Mouse (Mus musculus): ENCODE measurements at regions not wholly inside any gene's neighbourhood (a gene's known extent, or its start where the extent isn't known, plus 50 kb on each side); places are given as distances from the start of the nearest gene placed in this dataset.

DNA sequence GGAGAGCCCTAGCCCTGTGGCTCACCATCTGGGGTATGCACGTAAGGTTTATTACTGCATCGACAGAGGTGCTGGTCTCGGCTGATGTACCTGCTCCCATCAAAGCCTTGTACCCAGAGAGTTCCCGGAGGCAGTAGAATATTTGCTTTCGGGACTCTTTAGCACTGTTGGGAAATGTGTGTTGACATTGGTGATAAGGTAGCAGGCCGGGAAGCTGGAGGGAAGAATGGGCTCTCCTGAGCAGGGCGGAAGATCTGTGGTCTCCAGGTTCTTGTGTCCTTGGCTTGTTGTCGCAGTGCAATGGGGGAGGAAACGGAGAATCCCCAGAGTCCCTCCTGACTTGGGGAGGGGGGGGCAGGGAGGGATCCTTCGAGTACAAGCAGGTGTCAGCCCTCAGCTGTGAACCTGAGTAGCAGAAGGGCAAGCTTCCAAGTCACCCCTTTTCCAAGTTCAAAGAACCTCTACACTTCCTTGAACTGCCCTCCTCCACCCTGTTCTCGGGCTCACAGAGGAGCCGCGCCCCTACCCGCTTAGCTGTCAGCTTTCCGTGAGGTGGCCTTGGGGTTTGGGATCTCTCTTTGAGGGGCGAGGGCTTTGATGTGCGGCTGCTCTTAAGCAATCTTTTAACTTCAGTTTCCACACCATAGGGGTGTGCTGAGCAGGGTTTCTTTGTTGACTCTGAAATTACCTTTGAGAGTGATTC is 65.0 kb downstream of the Gadd45g start:
- TF ChIP-seq POLR2A (IDR thresholded peaks at IDR 0.05; ENCODE audit: low read depth, low read length) (no peak), CTCF (conservative IDR thresholded peaks at IDR 0.05; ENCODE audit: insufficient read depth, insufficient read length, low read depth, low read length) (no peak)
- H3K4me1 ChIP-seq (ENCODE audit: control insufficient read depth, insufficient read depth, low read length): peaks cover 23% of the 10 kb centered on the region
- peak; percentile 49 for DNase-seq
- WGBS: 52% methylated on average over 17 of the region's 17 CpGs
- H3K27ac ChIP-seq (ENCODE audit: insufficient read depth, low read depth, low read length): no peak overlapping the region; the same call in 1 of the 2 replicates
- H3K36me3 ChIP-seq (ENCODE audit: control insufficient read depth, insufficient read depth, low read length): no peaks in the 10 kb centered on the region
- no peaks in the 10 kb centered on the region for H3K27me3 ChIP-seq (replicated peaks; ENCODE audit: control insufficient read depth, insufficient read depth, low read length)
- no peak overlapping the region for H3K4me3 ChIP-seq (ENCODE audit: insufficient read depth, low read depth, low read length)

DNA sequence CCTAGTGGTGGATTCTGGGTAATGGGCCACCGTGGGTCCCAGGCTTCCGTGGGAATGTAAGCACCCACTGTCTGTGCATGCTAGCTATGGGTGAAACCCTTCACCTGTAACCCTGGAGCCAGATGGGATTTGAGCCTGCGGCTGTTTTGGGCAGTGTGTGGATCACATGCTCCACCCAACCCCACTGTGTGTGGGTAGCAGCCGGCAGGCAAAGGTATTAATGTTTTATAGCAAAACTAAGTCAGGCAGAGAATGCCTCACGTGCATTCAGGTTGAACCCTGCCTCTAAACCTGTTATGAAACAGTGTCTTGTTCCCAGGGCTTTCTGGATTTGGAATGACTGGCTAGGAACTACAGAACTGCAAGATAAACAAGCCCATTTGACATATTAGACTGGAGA is 66.0 kb downstream of the Gadd45g start:
- DNase-seq: peak; percentile 92
- Histone ChIP-seq H3K27ac (ENCODE audit: insufficient read depth, low read depth, low read length) (peak overlapping the region; percentile 78), H3K4me1 (ENCODE audit: control insufficient read depth, insufficient read depth, low read length) (peaks cover 15% of the 10 kb centered on the region), H3K4me3 (ENCODE audit: insufficient read depth, low read depth, low read length) (no peak overlapping the region), H3K36me3 (ENCODE audit: control insufficient read depth, insufficient read depth, low read length) (no peaks in the 10 kb centered on the region), H3K27me3 (replicated peaks; ENCODE audit: control insufficient read depth, insufficient read depth, low read length) (no peaks in the 10 kb centered on the region)
- 27% methylated on average over 5 of the region's 5 CpGs for WGBS
- TF ChIP-seq CTCF (conservative IDR thresholded peaks at IDR 0.05; ENCODE audit: insufficient read depth, insufficient read length, low read depth, low read length): no peak
- no peak for TF ChIP-seq POLR2A (IDR thresholded peaks at IDR 0.05; ENCODE audit: low read depth, low read length)

DNA sequence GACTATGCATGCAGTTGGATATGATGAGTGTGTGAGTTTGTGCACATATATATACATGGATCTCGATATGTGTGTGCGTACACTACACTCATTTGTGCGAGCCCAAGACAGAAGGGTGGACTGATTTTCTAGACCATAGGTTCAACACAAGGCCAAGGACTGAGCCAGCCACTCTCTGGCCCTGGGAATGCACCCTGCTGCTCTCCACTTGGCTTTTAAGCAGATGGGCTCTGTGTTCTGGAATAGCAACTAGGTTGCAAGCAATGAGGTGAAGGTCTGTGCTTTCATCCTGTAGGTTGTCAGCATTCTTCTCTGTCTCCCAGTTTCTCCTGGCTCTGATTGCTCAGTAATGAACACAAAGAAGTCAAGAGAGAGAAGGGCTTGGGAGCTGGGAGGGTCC is 66.5 kb downstream of the Gadd45g start:
- H3K36me3 ChIP-seq (ENCODE audit: control insufficient read depth, insufficient read depth, low read length): no peaks in the 10 kb centered on the region
- DNase-seq: no peak
- TF ChIP-seq CTCF (conservative IDR thresholded peaks at IDR 0.05; ENCODE audit: insufficient read depth, insufficient read length, low read depth, low read length) (no peak), POLR2A (IDR thresholded peaks at IDR 0.05; ENCODE audit: low read depth, low read length) (no peak)
- peaks cover 15% of the 10 kb centered on the region for H3K4me1 ChIP-seq (ENCODE audit: control insufficient read depth, insufficient read depth, low read length)
- H3K27ac ChIP-seq (ENCODE audit: insufficient read depth, low read depth, low read length): peak overlapping the region; percentile 78
- no peak overlapping the region for H3K4me3 ChIP-seq (ENCODE audit: insufficient read depth, low read depth, low read length)
- WGBS: 81% methylated on average over 3 of the region's 3 CpGs
- no peaks in the 10 kb centered on the region for H3K27me3 ChIP-seq (replicated peaks; ENCODE audit: control insufficient read depth, insufficient read depth, low read length)

DNA sequence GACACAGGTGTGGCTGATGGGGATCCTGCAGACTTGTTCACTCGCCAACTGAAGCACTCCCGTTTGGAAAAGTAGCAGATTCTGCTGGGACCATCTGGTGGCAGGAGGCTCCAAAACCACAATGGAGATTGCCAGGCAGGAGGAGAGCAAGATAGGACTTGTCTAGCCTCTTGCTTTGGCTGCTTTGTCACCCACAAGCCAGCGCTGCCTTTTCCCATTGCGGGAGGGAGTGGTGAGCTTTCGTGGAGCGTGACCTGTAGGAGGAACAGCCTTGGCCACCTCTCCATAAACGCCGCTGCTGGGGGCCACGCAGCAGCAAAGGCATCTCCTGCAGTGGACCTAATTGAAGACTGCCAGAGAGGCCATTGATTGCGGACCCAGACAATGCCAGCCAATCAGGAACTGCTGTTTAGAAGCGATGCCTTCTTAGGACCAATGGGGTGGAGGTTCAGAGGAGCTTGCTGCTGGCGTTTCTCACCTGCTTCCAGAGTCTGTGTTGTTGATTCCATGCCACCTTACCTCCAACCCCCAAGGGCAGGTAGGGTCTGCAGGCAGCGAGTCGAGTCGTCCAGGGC is 70.3 kb downstream of the Gadd45g start:
- no peak for TF ChIP-seq CTCF (conservative IDR thresholded peaks at IDR 0.05; ENCODE audit: insufficient read depth, insufficient read length, low read depth, low read length)
- TF ChIP-seq POLR2A (IDR thresholded peaks at IDR 0.05; ENCODE audit: low read depth, low read length): no peak

DNA sequence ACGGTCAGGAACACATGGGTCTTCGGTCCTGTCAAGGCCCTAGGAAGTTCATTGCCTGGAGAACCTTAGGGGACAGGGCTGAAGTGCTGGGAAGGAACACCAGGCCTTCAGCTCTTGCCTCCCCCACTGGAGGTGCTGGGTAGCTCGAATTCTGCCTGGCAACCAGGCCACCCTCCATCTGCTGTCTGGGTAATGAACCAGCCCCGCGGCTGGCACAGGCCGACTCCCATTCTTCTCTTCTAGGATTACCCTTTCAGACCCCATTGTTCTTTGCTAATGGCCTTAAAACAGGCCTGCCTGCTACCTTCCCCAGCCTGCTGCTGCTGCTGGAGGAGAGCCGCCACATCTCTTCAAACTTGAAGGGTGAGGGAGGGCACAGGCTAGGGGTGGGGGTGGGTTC is 71.2 kb downstream of the Gadd45g start:
- TF ChIP-seq POLR2A (IDR thresholded peaks at IDR 0.05; ENCODE audit: low read depth, low read length) (no peak), CTCF (conservative IDR thresholded peaks at IDR 0.05; ENCODE audit: insufficient read depth, insufficient read length, low read depth, low read length) (no peak)
- no peak for DNase-seq
- WGBS: 60% methylated on average over 7 of the region's 7 CpGs
- Histone ChIP-seq H3K4me3 (ENCODE audit: insufficient read depth, low read depth, low read length) (no peak overlapping the region), H3K36me3 (ENCODE audit: control insufficient read depth, insufficient read depth, low read length) (no peaks in the 10 kb centered on the region), H3K4me1 (ENCODE audit: control insufficient read depth, insufficient read depth, low read length) (peaks cover 11% of the 10 kb centered on the region), H3K27me3 (replicated peaks; ENCODE audit: control insufficient read depth, insufficient read depth, low read length) (no peaks in the 10 kb centered on the region), H3K27ac (ENCODE audit: insufficient read depth, low read depth, low read length) (no peak overlapping the region)

More for the DNA sequence above, 70.3 kb downstream of the Gadd45g start:
- H3K36me3 ChIP-seq (ENCODE audit: control insufficient read depth, insufficient read depth, low read length): no peaks in the 10 kb centered on the region
- peaks cover 18% of the 10 kb centered on the region for H3K4me1 ChIP-seq (ENCODE audit: control insufficient read depth, insufficient read depth, low read length)
- no peak overlapping the region for H3K27ac ChIP-seq (ENCODE audit: insufficient read depth, low read depth, low read length)
- no peak overlapping the region for H3K4me3 ChIP-seq (ENCODE audit: insufficient read depth, low read depth, low read length)
- H3K27me3 ChIP-seq (replicated peaks; ENCODE audit: control insufficient read depth, insufficient read depth, low read length): no peaks in the 10 kb centered on the region
- peak; percentile 33 for DNase-seq
- 61% methylated on average over 15 of the region's 15 CpGs for WGBS

DNA sequence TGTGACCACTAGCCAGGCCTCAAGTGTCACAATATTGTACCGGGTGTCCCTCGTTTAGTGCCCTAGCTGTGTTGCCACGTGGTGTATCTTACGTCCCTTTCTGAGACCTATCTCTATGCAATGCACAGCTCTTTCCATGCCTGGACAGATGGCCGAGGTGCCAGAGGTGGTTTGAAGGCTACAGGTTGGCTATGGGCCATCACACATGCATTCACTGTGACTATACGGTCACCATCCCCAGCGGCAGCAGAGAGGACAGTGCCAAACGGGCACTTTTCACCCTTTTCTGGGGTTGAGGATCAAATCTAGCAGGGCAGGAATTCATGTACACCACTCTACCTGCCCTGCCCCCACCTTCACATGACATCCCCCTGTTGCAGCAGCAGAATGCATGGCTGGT is 71.6 kb downstream of the Gadd45g start:
- WGBS: 57% methylated on average over 8 of the region's 8 CpGs
- TF ChIP-seq POLR2A (IDR thresholded peaks at IDR 0.05; ENCODE audit: low read depth, low read length): no peak
- TF ChIP-seq CTCF (conservative IDR thresholded peaks at IDR 0.05; ENCODE audit: insufficient read depth, insufficient read length, low read depth, low read length): no peak

DNA sequence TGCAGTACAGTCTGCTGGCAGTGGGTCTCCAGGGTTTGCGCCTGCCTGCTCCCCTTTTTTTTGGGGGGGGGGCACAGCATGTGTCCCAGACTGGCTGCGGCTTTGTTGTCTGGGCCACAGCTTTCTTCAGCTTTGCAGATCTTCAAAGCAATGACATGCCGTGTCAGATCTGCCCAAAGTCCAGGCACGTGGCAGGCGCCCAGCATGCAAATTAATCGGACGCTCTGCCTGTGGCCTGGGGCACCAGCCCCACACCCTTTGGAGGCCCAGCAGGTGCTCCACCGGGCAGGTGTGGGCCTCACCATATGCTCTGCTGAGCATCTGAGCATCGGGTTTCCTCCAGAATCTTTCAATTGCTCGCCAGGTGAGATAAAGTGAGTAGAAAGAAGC is 72.3 kb downstream of the Gadd45g start:
- 50% methylated on average over 10 of the region's 10 CpGs for WGBS
- Histone ChIP-seq H3K4me3 (ENCODE audit: insufficient read depth, low read depth, low read length) (no peak overlapping the region), H3K27me3 (replicated peaks; ENCODE audit: control insufficient read depth, insufficient read depth, low read length) (no peaks in the 10 kb centered on the region), H3K4me1 (ENCODE audit: control insufficient read depth, insufficient read depth, low read length) (peaks cover 6% of the 10 kb centered on the region; the same call in 1 of the 2 replicates), H3K36me3 (ENCODE audit: control insufficient read depth, insufficient read depth, low read length) (no peaks in the 10 kb centered on the region), H3K27ac (ENCODE audit: insufficient read depth, low read depth, low read length) (no peak overlapping the region)
- TF ChIP-seq CTCF (conservative IDR thresholded peaks at IDR 0.05; ENCODE audit: insufficient read depth, insufficient read length, low read depth, low read length): no peak
- TF ChIP-seq POLR2A (IDR thresholded peaks at IDR 0.05; ENCODE audit: low read depth, low read length): no peak
- DNase-seq: peak; percentile 80

More for the DNA sequence above, 71.6 kb downstream of the Gadd45g start:
- H3K27me3 ChIP-seq (replicated peaks; ENCODE audit: control insufficient read depth, insufficient read depth, low read length): no peaks in the 10 kb centered on the region
- H3K4me1 ChIP-seq (ENCODE audit: control insufficient read depth, insufficient read depth, low read length): peaks cover 6% of the 10 kb centered on the region
- H3K4me3 ChIP-seq (ENCODE audit: insufficient read depth, low read depth, low read length): no peak overlapping the region
- no peak for DNase-seq
- no peaks in the 10 kb centered on the region for H3K36me3 ChIP-seq (ENCODE audit: control insufficient read depth, insufficient read depth, low read length)
- H3K27ac ChIP-seq (ENCODE audit: insufficient read depth, low read depth, low read length): no peak overlapping the region
